Mouse (Mus musculus): ENCODE data around the gene Zmynd8. TPM values are rescaled to one million over a fixed set of nuclear protein-coding genes. Genes with fewer than 3 reads are reported as not detected.

The Zmynd8 gene
- polyA plus RNA-seq, 1 experiment = 20.7 TPM

DNA sequence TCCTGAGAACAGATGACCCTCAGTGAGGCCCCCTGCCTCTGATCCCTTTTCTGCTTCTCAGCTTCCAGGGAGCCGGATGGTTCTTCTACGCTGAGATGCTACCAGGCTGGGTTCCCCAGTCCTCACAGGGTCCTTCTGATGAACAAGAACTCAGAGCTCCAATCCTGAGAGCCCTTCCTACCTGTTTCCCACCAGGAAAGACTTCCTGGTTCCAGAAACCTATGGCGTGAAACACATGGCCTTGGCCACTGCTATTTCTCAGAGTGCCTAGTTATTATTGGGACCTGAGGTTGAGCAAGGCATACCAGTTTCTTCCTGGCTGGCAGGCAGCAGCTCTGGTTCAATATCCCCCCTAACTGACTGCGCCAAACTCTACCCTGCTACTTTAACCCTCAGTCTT, 3.1 kb downstream of the Zmynd8 start:
- Histone ChIP-seq H3K79me2 (ENCODE audit: control insufficient read depth, insufficient read depth) (no peaks in the 10 kb centered on the region), H3K4me3 (ENCODE audit: insufficient read depth, poor library complexity, severe bottlenecking) (no peak overlapping the region)

GRCm38 (mm10) chr2:165894533-165894932, 4.3 kb downstream of the Zmynd8 start:
- no peak overlapping the region for H3K4me3 ChIP-seq (ENCODE audit: insufficient read depth, poor library complexity, severe bottlenecking)
- H3K27me3 ChIP-seq (ENCODE audit: control insufficient read depth, insufficient read depth, insufficient read length) = no peaks in the 10 kb centered on the region
- no peaks in the 10 kb centered on the region for H3K36me3 ChIP-seq (ENCODE audit: control insufficient read depth, insufficient read depth)
- H3K79me2 ChIP-seq (ENCODE audit: control insufficient read depth, insufficient read depth) = no peaks in the 10 kb centered on the region
- H3ac ChIP-seq (ENCODE audit: control insufficient read depth, insufficient read length, low read depth) = no peak overlapping the region
- TF ChIP-seq CEBPB (IDR thresholded peaks at IDR 0.05; ENCODE audit: low read depth) (no peak), USF1 (IDR thresholded peaks at IDR 0.05; ENCODE audit: low read depth) (no peak), MYOD1 (IDR thresholded peaks at IDR 0.05; ENCODE audit: control insufficient read depth, insufficient read length, low read depth) (no peak), FOSL1 (IDR thresholded peaks at IDR 0.05; ENCODE audit: insufficient read depth, low read length, poor library complexity, severe bottlenecking) (no peak), MYOG (IDR thresholded peaks at IDR 0.05; ENCODE audit: control insufficient read depth, extremely low read depth, insufficient read length) (no peak), CTCF (IDR thresholded peaks at IDR 0.05; ENCODE audit: control insufficient read depth, insufficient read depth, insufficient read length) (no peak), MAX (IDR thresholded peaks at IDR 0.05) (no peak)
- no peaks in the 10 kb centered on the region for H3K79me3 ChIP-seq (ENCODE audit: low read depth)

More for the DNA sequence above, 3.1 kb downstream of the Zmynd8 start:
- Histone ChIP-seq H3ac (ENCODE audit: control insufficient read depth, insufficient read length, low read depth) (no peak overlapping the region), H3K27me3 (ENCODE audit: control insufficient read depth, insufficient read depth, insufficient read length) (no peaks in the 10 kb centered on the region), H3K79me3 (ENCODE audit: low read depth) (no peaks in the 10 kb centered on the region), H3K36me3 (ENCODE audit: control insufficient read depth, insufficient read depth) (no peaks in the 10 kb centered on the region)
- no peak for TF ChIP-seq MYOG (IDR thresholded peaks at IDR 0.05; ENCODE audit: control insufficient read depth, extremely low read depth, insufficient read length)
- no peak for TF ChIP-seq USF1 (IDR thresholded peaks at IDR 0.05; ENCODE audit: low read depth)
- TF ChIP-seq CTCF (IDR thresholded peaks at IDR 0.05; ENCODE audit: control insufficient read depth, insufficient read depth, insufficient read length) = no peak
- TF ChIP-seq MAX (IDR thresholded peaks at IDR 0.05) = no peak
- no peak for TF ChIP-seq MYOD1 (IDR thresholded peaks at IDR 0.05; ENCODE audit: control insufficient read depth, insufficient read length, low read depth)
- no peak for TF ChIP-seq FOSL1 (IDR thresholded peaks at IDR 0.05; ENCODE audit: insufficient read depth, low read length, poor library complexity, severe bottlenecking)
- TF ChIP-seq CEBPB (IDR thresholded peaks at IDR 0.05; ENCODE audit: low read depth) = no peak

GRCm38 (mm10) chr2:165893232-165893631, 5.6 kb downstream of the Zmynd8 start:
- H3K79me3 ChIP-seq (ENCODE audit: low read depth) = no peaks in the 10 kb centered on the region
- no peaks in the 10 kb centered on the region for H3K79me2 ChIP-seq (ENCODE audit: control insufficient read depth, insufficient read depth)
- no peaks in the 10 kb centered on the region for H3K27me3 ChIP-seq (ENCODE audit: control insufficient read depth, insufficient read depth, insufficient read length)
- H3K36me3 ChIP-seq (ENCODE audit: control insufficient read depth, insufficient read depth) = no peaks in the 10 kb centered on the region
- no peak overlapping the region for H3ac ChIP-seq (ENCODE audit: control insufficient read depth, insufficient read length, low read depth)
- TF ChIP-seq MYOD1 (IDR thresholded peaks at IDR 0.05; ENCODE audit: control insufficient read depth, insufficient read length, low read depth) (no peak), CEBPB (IDR thresholded peaks at IDR 0.05; ENCODE audit: low read depth) (no peak), MAX (IDR thresholded peaks at IDR 0.05) (no peak), CTCF (IDR thresholded peaks at IDR 0.05; ENCODE audit: control insufficient read depth, insufficient read depth, insufficient read length) (no peak), USF1 (IDR thresholded peaks at IDR 0.05; ENCODE audit: low read depth) (no peak), MYOG (IDR thresholded peaks at IDR 0.05; ENCODE audit: control insufficient read depth, extremely low read depth, insufficient read length) (no peak), FOSL1 (IDR thresholded peaks at IDR 0.05; ENCODE audit: insufficient read depth, low read length, poor library complexity, severe bottlenecking) (no peak)
- no peak overlapping the region for H3K4me3 ChIP-seq (ENCODE audit: insufficient read depth, poor library complexity, severe bottlenecking)

GRCm38 (mm10) chr2:165892626-165893025, 6.2 kb downstream of the Zmynd8 start:
- H3K79me3 ChIP-seq (ENCODE audit: low read depth) = no peaks in the 10 kb centered on the region
- TF ChIP-seq CTCF (IDR thresholded peaks at IDR 0.05; ENCODE audit: control insufficient read depth, insufficient read depth, insufficient read length) (no peak), MYOG (IDR thresholded peaks at IDR 0.05; ENCODE audit: control insufficient read depth, extremely low read depth, insufficient read length) (no peak), FOSL1 (IDR thresholded peaks at IDR 0.05; ENCODE audit: insufficient read depth, low read length, poor library complexity, severe bottlenecking) (no peak), CEBPB (IDR thresholded peaks at IDR 0.05; ENCODE audit: low read depth) (no peak), MYOD1 (IDR thresholded peaks at IDR 0.05; ENCODE audit: control insufficient read depth, insufficient read length, low read depth) (no peak), USF1 (IDR thresholded peaks at IDR 0.05; ENCODE audit: low read depth) (no peak), MAX (IDR thresholded peaks at IDR 0.05) (no peak)
- H3K4me3 ChIP-seq (ENCODE audit: insufficient read depth, poor library complexity, severe bottlenecking) = no peak overlapping the region
- H3K27me3 ChIP-seq (ENCODE audit: control insufficient read depth, insufficient read depth, insufficient read length) = no peaks in the 10 kb centered on the region
- H3K79me2 ChIP-seq (ENCODE audit: control insufficient read depth, insufficient read depth) = no peaks in the 10 kb centered on the region
- no peak overlapping the region for H3ac ChIP-seq (ENCODE audit: control insufficient read depth, insufficient read length, low read depth)
- no peaks in the 10 kb centered on the region for H3K36me3 ChIP-seq (ENCODE audit: control insufficient read depth, insufficient read depth)

- Histone ChIP-seq H3K79me2 (ENCODE audit: control insufficient read depth, insufficient read depth) (no peaks in the 10 kb centered on the region), H3K4me3 (ENCODE audit: insufficient read depth, poor library complexity, severe bottlenecking) (no peak overlapping the region), H3K79me3 (ENCODE audit: low read depth) (no peaks in the 10 kb centered on the region), H3ac (ENCODE audit: control insufficient read depth, insufficient read length, low read depth) (no peak overlapping the region), H3K36me3 (ENCODE audit: control insufficient read depth, insufficient read depth) (no peaks in the 10 kb centered on the region), H3K27me3 (ENCODE audit: control insufficient read depth, insufficient read depth, insufficient read length) (no peaks in the 10 kb centered on the region)
- TF ChIP-seq CTCF (IDR thresholded peaks at IDR 0.05; ENCODE audit: control insufficient read depth, insufficient read depth, insufficient read length) (no peak), MYOD1 (IDR thresholded peaks at IDR 0.05; ENCODE audit: control insufficient read depth, insufficient read length, low read depth) (no peak), FOSL1 (IDR thresholded peaks at IDR 0.05; ENCODE audit: insufficient read depth, low read length, poor library complexity, severe bottlenecking) (no peak), CEBPB (IDR thresholded peaks at IDR 0.05; ENCODE audit: low read depth) (no peak), USF1 (IDR thresholded peaks at IDR 0.05; ENCODE audit: low read depth) (no peak), MYOG (IDR thresholded peaks at IDR 0.05; ENCODE audit: control insufficient read depth, extremely low read depth, insufficient read length) (no peak), MAX (IDR thresholded peaks at IDR 0.05) (no peak)
Observed at GRCm38 (mm10) chr2:165890401-165890800, 8.4 kb downstream of the Zmynd8 start.

- no peaks in the 10 kb centered on the region for H3K36me3 ChIP-seq (ENCODE audit: control insufficient read depth, insufficient read depth)
- no peak for TF ChIP-seq CEBPB (IDR thresholded peaks at IDR 0.05; ENCODE audit: low read depth)
- no peaks in the 10 kb centered on the region for H3K27me3 ChIP-seq (ENCODE audit: control insufficient read depth, insufficient read depth, insufficient read length)
- no peaks in the 10 kb centered on the region for H3K79me3 ChIP-seq (ENCODE audit: low read depth)
- no peak overlapping the region for H3K4me3 ChIP-seq (ENCODE audit: insufficient read depth, poor library complexity, severe bottlenecking)
- H3K79me2 ChIP-seq (ENCODE audit: control insufficient read depth, insufficient read depth) = no peaks in the 10 kb centered on the region
- H3ac ChIP-seq (ENCODE audit: control insufficient read depth, insufficient read length, low read depth) = no peak overlapping the region
Observed at GRCm38 (mm10) chr2:165889874-165890273, 8.9 kb downstream of the Zmynd8 start.
